In genomic region chr2:32574901-32575585, GRCm38 (mm10) we compare ENCODE assay signal across 8 mouse cellular contexts. TPM values are rescaled to one million over a fixed set of nuclear protein-coding genes. Genes with fewer than 3 reads are reported as not detected.
DNase-seq lines count a peak whose midpoint lies in the region; ATAC-seq and TF ChIP-seq lines count a peak whose summit lies in the region.

No protein-coding gene starts in this region.

- H3K27me3 ChIP-seq in MEL (ENCODE audit: control insufficient read depth in 1 of 2, insufficient read depth in 2 of 2, low read length in 2 of 2), result no peaks in the 10 kb centered on the region
- H3K27me3 ChIP-seq in heart, embryonic 15.5 days, result peaks cover 45% of the 10 kb centered on the region

- TF ChIP-seq POLR2A in MEL (IDR thresholded peaks at IDR 0.05; ENCODE audit: control insufficient read depth in 1 of 2, insufficient read depth in 1 of 2, low read depth in 1 of 2, low read length in 2 of 2, poor library complexity in 1 of 2), result no peak
- no peak for TF ChIP-seq POLR2A in lung, adult 2 months (IDR thresholded peaks at IDR 0.05; ENCODE audit: borderline replicate concordance, extremely low read depth, low read depth, low read length)

- H3K36me3 ChIP-seq in MEL (ENCODE audit: control insufficient read depth in 1 of 2, insufficient read depth in 2 of 2, low read length in 2 of 2), result peaks cover 0 to 6% of the 10 kb centered on the region in 2 experiments; a peak in 1 of 4 replicates
- 0 out of 2 replicates have a peak, but pooled peaks cover 9% of the 10 kb centered on the region for H3K36me3 ChIP-seq in heart, embryonic 15.5 days

- peak; percentile 63 for TF ChIP-seq RAD21 in MEL (IDR thresholded peaks at IDR 0.05; ENCODE audit: low read depth, low read length)

- no peak overlapping the region for H3K9ac ChIP-seq in MEL (ENCODE audit: control insufficient read depth, low read depth, low read length, poor library complexity, severe bottlenecking)
- peak overlapping the region; percentile 34; the same call in 1 of the 2 replicates for H3K9ac ChIP-seq in heart, embryonic 15.5 days

- ATAC-seq in heart, embryonic 15.5 days (replicated peaks; ENCODE audit: insufficient number of reproducible peaks, insufficient read depth, low FRiP score, low read depth), result no peak
- ATAC-seq in neutrophil, adult 5-6 weeks (ENCODE audit: extremely low read depth, insufficient number of reproducible peaks, low FRiP score, poor library complexity, severe bottlenecking), result peak; percentile 29

- H3K4me3 ChIP-seq in MEL (ENCODE audit: control insufficient read depth in 1 of 2, insufficient read depth in 1 of 2, low read depth in 2 of 2, low read length in 2 of 2), result no peak overlapping the region
- peak overlapping the region; percentile 39 for H3K4me3 ChIP-seq in heart, embryonic 15.5 days
- peak overlapping the region; percentile 58 for H3K4me3 ChIP-seq in layer of hippocampus, adult 2 months
- no peak overlapping the region for H3K4me3 ChIP-seq in lung, adult 2 months (replicated peaks; ENCODE audit: extremely low read depth, low read depth, low read length)

- DNase-seq in 3134 (ENCODE audit: extremely low read depth, insufficient read length, low spot score) (peak; percentile 54), MEL (ENCODE audit: low read depth, low spot score) (peak; percentile 62)
- peak; percentile 80 for DNase-seq in embryo, embryonic 10.5 days (ENCODE audit: low spot score)
- peak; percentile 76 to 81 for DNase-seq in layer of hippocampus, adult 2 months (ENCODE audit: low spot score in 2 of 2)
- DNase-seq in lung, adult 2 months, result no peak
- DNase-seq in urinary bladder, postnatal 10 days (ENCODE audit: low spot score), result no peak

- peaks cover 3 to 7% of the 10 kb centered on the region in 2 experiments; a peak in 2 of 4 replicates for H3K4me1 ChIP-seq in MEL (ENCODE audit: control insufficient read depth in 1 of 2, insufficient read depth in 2 of 2, low read length in 2 of 2)
- H3K4me1 ChIP-seq in heart, embryonic 15.5 days (replicated peaks), result peaks cover 25% of the 10 kb centered on the region
- H3K4me1 ChIP-seq in lung, adult 2 months (ENCODE audit: control insufficient read depth, insufficient read depth, low read length), result peaks cover 3% of the 10 kb centered on the region; the same call in 1 of the 2 replicates

- TF ChIP-seq EP300 in MEL (IDR thresholded peaks at IDR 0.05; ENCODE audit: low read depth in 1 of 2, low read length in 2 of 2), result no peak

- no peak overlapping the region for H3K27ac ChIP-seq in MEL (ENCODE audit: control insufficient read depth, low read depth, low read length)
- H3K27ac ChIP-seq in heart, embryonic 15.5 days, result no peak overlapping the region
- H3K27ac ChIP-seq in layer of hippocampus, adult 2 months, result peak overlapping the region; percentile 61

- no peaks in the 10 kb centered on the region for H3K9me3 ChIP-seq in MEL (replicated peaks; ENCODE audit: insufficient read depth, low read length)
- no peaks in the 10 kb centered on the region for H3K9me3 ChIP-seq in heart, embryonic 15.5 days (replicated peaks)

- peaks cover 15% of the 10 kb centered on the region for H3K79me2 ChIP-seq in MEL (ENCODE audit: control insufficient read depth, insufficient read depth, low read length, poor library complexity)

- peak; percentile 80 to 90 (median 84) for TF ChIP-seq CTCF in MEL (IDR thresholded peaks at IDR 0.05 in 2 of 3, conservative IDR thresholded peaks at IDR 0.05 in 1 of 3; ENCODE audit: control insufficient read depth in 1 of 3, insufficient read depth in 1 of 3, low read depth in 2 of 3, low read length in 3 of 3, poor library complexity in 1 of 3, severe bottlenecking in 1 of 3)
- peak; percentile 90 for TF ChIP-seq CTCF in layer of hippocampus, adult 2 months (conservative IDR thresholded peaks at IDR 0.05)
- peak; percentile 85 for TF ChIP-seq CTCF in lung, adult 2 months (IDR thresholded peaks at IDR 0.05; ENCODE audit: insufficient read depth, low read length)

- peak overlapping the region; percentile 69 for H3K4me2 ChIP-seq in heart, embryonic 15.5 days

- 2% methylated on average over 26 of the region's 26 CpGs for WGBS in heart, embryonic 15.5 days
- 3% methylated on average over 26 of the region's 26 CpGs for WGBS in lung, adult 2 months

TF ChIP-seq in MEL, 35 proteins besides CTCF, POLR2A, EP300 and RAD21:
- TF ChIP-seq MYC (IDR thresholded peaks at IDR 0.05; ENCODE audit: low read depth, low read length) (no peak), SMC3 (IDR thresholded peaks at IDR 0.05; ENCODE audit: low read depth, low read length) (peak; percentile 56; the same call in 1 of the 2 replicates), RCOR1 (IDR thresholded peaks at IDR 0.05; ENCODE audit: low read depth, low read length) (peak; percentile 33; the same call in 1 of the 2 replicates), ZC3H11A (IDR thresholded peaks at IDR 0.05; ENCODE audit: low read depth, low read length) (peak; percentile 48), ZMIZ1 (IDR thresholded peaks at IDR 0.05; ENCODE audit: low read depth, low read length) (0 out of 2 replicates have a peak, but pooled peaks have one; percentile 27), GABPA (IDR thresholded peaks at IDR 0.05; ENCODE audit: low read depth, low read length) (no peak)
TF ChIP-seq in MEL: peak in this region for 4.

RNA-seq across cellular contexts. Expression of gene 9430097D07Rik, which starts 0.4 kb away (rescaled TPM):
- 0.12 and 0.13 TPM in 2 replicates for total RNA-seq in MEL (2012; rRNA removed)
- under 1 TPM in 1 of 2 experiments, not detected in 1; 0.11 TPM for polyA plus RNA-seq in MEL (2012; ENCODE audit: insufficient read depth in 1 of 2, insufficient read length in 2 of 2, low read depth in 1 of 2, low replicate concordance in 2 of 2, missing spikeins in 1 of 2)
- polyA plus RNA-seq in heart, embryonic 15.5 days (2015; fragmentation: Nextera tagmentation; extraction: Ambion mirVana), result 0.08 TPM in 1 of 2 replicates, not detected in the other
- under 1 TPM in 1 of 2 experiments, not detected in 1; 0.71 TPM for total RNA-seq in layer of hippocampus, adult 2 months (2021)
- polyA plus RNA-seq in lung, adult 2 months (2012; rRNA removed), result not detected in 2 replicates
- total RNA-seq in neutrophil, adult 5-6 weeks (2017), result not detected in 2 replicates

RNA-seq across cellular contexts. Expression of gene Pip5kl1, which starts 0.4 kb away (rescaled TPM):
- total RNA-seq in MEL (2012; rRNA removed), result 0.56 and 0.58 TPM in 2 replicates
- polyA plus RNA-seq in MEL (2012; ENCODE audit: insufficient read depth in 1 of 2, insufficient read length in 2 of 2, low read depth in 1 of 2, low replicate concordance in 2 of 2, missing spikeins in 1 of 2), result under 1 TPM in 1 of 2 experiments, not detected in 1; 0.22 TPM
- polyA plus RNA-seq in heart, embryonic 15.5 days (2015; fragmentation: Nextera tagmentation; extraction: Ambion mirVana), result 0.23 TPM in 1 of 2 replicates, not detected in the other
- 1 to 10 TPM; 4.4 to 5.0 TPM for total RNA-seq in layer of hippocampus, adult 2 months (2021)
- 0.12 and 0.55 TPM in 2 replicates for polyA plus RNA-seq in lung, adult 2 months (2012; rRNA removed)
- 1.3 and 1.4 TPM in 2 replicates for total RNA-seq in neutrophil, adult 5-6 weeks (2017)

RNA-seq across cellular contexts. Expression of gene Dpm2, which starts 4.4 kb away (rescaled TPM):
- total RNA-seq in MEL (2012; rRNA removed), result 39.5 and 45.8 TPM in 2 replicates
- polyA plus RNA-seq in MEL (2012; ENCODE audit: insufficient read depth in 1 of 2, insufficient read length in 2 of 2, low read depth in 1 of 2, low replicate concordance in 2 of 2, missing spikeins in 1 of 2), result 100 to 1,000 TPM in 1 of 2 experiments, not detected in 1; 109 TPM
- polyA plus RNA-seq in heart, embryonic 15.5 days (2015; fragmentation: Nextera tagmentation; extraction: Ambion mirVana), result 62.0 and 71.0 TPM in 2 replicates
- total RNA-seq in layer of hippocampus, adult 2 months (2021), result 10 to 100 TPM; 77.6 to 84.0 TPM
- polyA plus RNA-seq in lung, adult 2 months (2012; rRNA removed), result 116 and 118 TPM in 2 replicates
- total RNA-seq in neutrophil, adult 5-6 weeks (2017), result 38.6 and 47.6 TPM in 2 replicates

RNA-seq across cellular contexts. Expression of gene St6galnac4, which starts 11.9 kb away (rescaled TPM):
- total RNA-seq in MEL (2012; rRNA removed), result 44.3 and 58.3 TPM in 2 replicates
- 100 to 1,000 TPM in 1 of 2 experiments, not detected in 1; 109 TPM for polyA plus RNA-seq in MEL (2012; ENCODE audit: insufficient read depth in 1 of 2, insufficient read length in 2 of 2, low read depth in 1 of 2, low replicate concordance in 2 of 2, missing spikeins in 1 of 2)
- 33.5 and 38.7 TPM in 2 replicates for polyA plus RNA-seq in heart, embryonic 15.5 days (2015; fragmentation: Nextera tagmentation; extraction: Ambion mirVana)
- total RNA-seq in layer of hippocampus, adult 2 months (2021), result 10 to 100 TPM; 36.4 to 40.0 TPM
- polyA plus RNA-seq in lung, adult 2 months (2012; rRNA removed), result 39.5 and 40.4 TPM in 2 replicates
- 13.6 and 16.9 TPM in 2 replicates for total RNA-seq in neutrophil, adult 5-6 weeks (2017)

RNA-seq across cellular contexts. Expression of gene St6galnac6, which starts 24.5 kb away (rescaled TPM):
- 9.0 and 12.5 TPM in 2 replicates for total RNA-seq in MEL (2012; rRNA removed)
- 10 to 100 TPM in 1 of 2 experiments, not detected in 1; 26.5 TPM for polyA plus RNA-seq in MEL (2012; ENCODE audit: insufficient read depth in 1 of 2, insufficient read length in 2 of 2, low read depth in 1 of 2, low replicate concordance in 2 of 2, missing spikeins in 1 of 2)
- 28.5 and 29.0 TPM in 2 replicates for polyA plus RNA-seq in heart, embryonic 15.5 days (2015; fragmentation: Nextera tagmentation; extraction: Ambion mirVana)
- 100 to 1,000 TPM; 117 to 124 TPM for total RNA-seq in layer of hippocampus, adult 2 months (2021)
- polyA plus RNA-seq in lung, adult 2 months (2012; rRNA removed), result 59.0 and 59.8 TPM in 2 replicates
- total RNA-seq in neutrophil, adult 5-6 weeks (2017), result 4.7 and 5.4 TPM in 2 replicates

Comparison
In these comparisons a context has a peak if more than half of its experiments do, and no peak if none do; other contexts are left out.
1. DNase-seq: peak in 3134 (single experiment), MEL (single experiment), embryo, embryonic 10.5 days (single experiment) and layer of hippocampus, adult 2 months (2 of 2); none in lung, adult 2 months (single experiment) and urinary bladder, postnatal 10 days (single experiment).
2. H3K4me3 ChIP-seq: peak in heart, embryonic 15.5 days (single experiment) and layer of hippocampus, adult 2 months (single experiment); none in MEL (0 of 2) and lung, adult 2 months (single experiment).
3. Peak in every context shown above with its lines, with median percentiles within 50 percentile points of each other: CTCF ChIP-seq.